ENCODE assay signal across 9 mouse cellular contexts in genomic region chrX:60503995-60504394, GRCm38 (mm10). TPM values are rescaled to one million over a fixed set of nuclear protein-coding genes. Genes with fewer than 3 reads are reported as not detected.
DNase-seq lines count a peak whose midpoint lies in the region; ATAC-seq and TF ChIP-seq lines count a peak whose summit lies in the region.
"Had no signal": no experiment of that assay in that cellular context is flagged by ENCODE, and none has a peak within 500 bp of the region (broad histone marks: within the 10 kb centered on the region; RNA-seq: fewer than 3 reads in every experiment).

No protein-coding gene starts in this region.

- no peak overlapping the region for H3K9ac ChIP-seq in hindbrain, embryonic 16.5 days (ENCODE audit: low read depth, low read length)
- no peak overlapping the region for H3K9ac ChIP-seq in lung, embryonic 14.5 days
- H3K9ac ChIP-seq: embryonic facial prominence, embryonic 12.5 days; limb, embryonic 12.5 days had no signal

- no peaks in the 10 kb centered on the region for H3K27me3 ChIP-seq in embryonic facial prominence, embryonic 10.5 days (replicated peaks; ENCODE audit: low read depth, poor library complexity, severe bottlenecking)
- no peaks in the 10 kb centered on the region for H3K27me3 ChIP-seq in hindbrain, embryonic 16.5 days (replicated peaks; ENCODE audit: control insufficient read depth, insufficient read depth, low read length)
- no peaks in the 10 kb centered on the region for H3K27me3 ChIP-seq in lung, embryonic 14.5 days (ENCODE audit: insufficient read depth, low read length)
- H3K27me3 ChIP-seq: embryonic facial prominence, embryonic 12.5 days; limb, embryonic 12.5 days had no signal

- H3K4me1 ChIP-seq in lung, adult 2 months (ENCODE audit: control insufficient read depth, insufficient read depth, low read length) = no peaks in the 10 kb centered on the region
- no peaks in the 10 kb centered on the region for H3K4me1 ChIP-seq in embryonic facial prominence, embryonic 10.5 days
- H3K4me1 ChIP-seq in hindbrain, embryonic 16.5 days (ENCODE audit: control insufficient read depth, insufficient read depth, low read depth, low read length) = no peaks in the 10 kb centered on the region
- no peaks in the 10 kb centered on the region for H3K4me1 ChIP-seq in lung, embryonic 14.5 days (ENCODE audit: insufficient read depth)
- H3K4me1 ChIP-seq: embryonic facial prominence, embryonic 12.5 days; limb, embryonic 12.5 days had no signal

- ATAC-seq in hindbrain, embryonic 16.5 days = 0 out of 2 replicates have a peak, but pooled peaks have one; percentile 52
- ATAC-seq in lung, embryonic 14.5 days (ENCODE audit: insufficient read depth) = no peak

- no peak for TF ChIP-seq POLR2A in lung, adult 2 months (IDR thresholded peaks at IDR 0.05; ENCODE audit: borderline replicate concordance, extremely low read depth, low read depth, low read length)

- H3K27ac ChIP-seq in embryonic facial prominence, embryonic 10.5 days (replicated peaks) = no peak overlapping the region
- no peak overlapping the region for H3K27ac ChIP-seq in hindbrain, embryonic 16.5 days (ENCODE audit: low read depth, low read length)
- H3K27ac ChIP-seq in lung, embryonic 14.5 days (ENCODE audit: low read depth) = no peak overlapping the region
- H3K27ac ChIP-seq: embryonic facial prominence, embryonic 12.5 days; limb, embryonic 12.5 days had no signal

- H3K9me3 ChIP-seq in embryonic facial prominence, embryonic 10.5 days = no peaks in the 10 kb centered on the region
- H3K9me3 ChIP-seq in hindbrain, embryonic 16.5 days (ENCODE audit: control insufficient read depth, low read length) = no peaks in the 10 kb centered on the region
- no peaks in the 10 kb centered on the region for H3K9me3 ChIP-seq in lung, embryonic 14.5 days (ENCODE audit: low read depth, low read length)
- H3K9me3 ChIP-seq: embryonic facial prominence, embryonic 12.5 days; limb, embryonic 12.5 days had no signal

- no peak for DNase-seq in lung, adult 2 months
- DNase-seq in lung, postnatal 14 days = no peak
- peak; percentile 8 for DNase-seq in adrenal gland, postnatal 25 days
- peak; percentile 45 for DNase-seq in embryonic facial prominence, embryonic 10.5 days (ENCODE audit: low spot score)
- peak; percentile 23 for DNase-seq in lung, embryonic 14.5 days
- peak; percentile 3 for DNase-seq in testis, postnatal 14 days (ENCODE audit: low spot score)

- no peak overlapping the region for H3K4me3 ChIP-seq in lung, adult 2 months (replicated peaks; ENCODE audit: extremely low read depth, low read depth, low read length)
- H3K4me3 ChIP-seq in embryonic facial prominence, embryonic 10.5 days = no peak overlapping the region
- no peak overlapping the region for H3K4me3 ChIP-seq in hindbrain, embryonic 16.5 days (ENCODE audit: low read length)
- no peak overlapping the region for H3K4me3 ChIP-seq in lung, embryonic 14.5 days (ENCODE audit: low read depth, low read length)
- H3K4me3 ChIP-seq: embryonic facial prominence, embryonic 12.5 days; limb, embryonic 12.5 days had no signal

- no peak overlapping the region for H3K4me2 ChIP-seq in hindbrain, embryonic 16.5 days (ENCODE audit: low read length)
- no peak overlapping the region for H3K4me2 ChIP-seq in lung, embryonic 14.5 days
- H3K4me2 ChIP-seq: embryonic facial prominence, embryonic 12.5 days; limb, embryonic 12.5 days had no signal

- TF ChIP-seq CTCF in lung, adult 2 months (IDR thresholded peaks at IDR 0.05; ENCODE audit: insufficient read depth, low read length) = peak; percentile 46; the same call in 1 of the 2 replicates
- peak; percentile 56 for TF ChIP-seq CTCF in lung, embryonic 14.5 days (IDR thresholded peaks at IDR 0.05; ENCODE audit: low read depth)

- H3K36me3 ChIP-seq in embryonic facial prominence, embryonic 10.5 days (replicated peaks) = no peaks in the 10 kb centered on the region
- H3K36me3 ChIP-seq in hindbrain, embryonic 16.5 days (ENCODE audit: control insufficient read depth, insufficient read depth, low read length) = no peaks in the 10 kb centered on the region
- no peaks in the 10 kb centered on the region for H3K36me3 ChIP-seq in lung, embryonic 14.5 days (ENCODE audit: insufficient read depth)
- H3K36me3 ChIP-seq: embryonic facial prominence, embryonic 12.5 days; limb, embryonic 12.5 days had no signal

RNA-seq across cellular contexts. Expression of gene Gm7073, which starts 35.1 kb away (rescaled TPM):
- not detected in 2 replicates for polyA plus RNA-seq in lung, adult 2 months (2012; rRNA removed)
- not detected in 2 replicates for total RNA-seq in adrenal gland, postnatal 25 days (2021)
- not detected in 2 replicates for polyA plus RNA-seq in embryonic facial prominence, embryonic 10.5 days (2016; fragmentation: Nextera tagmentation; extraction: Ambion mirVana)
- not detected in 2 replicates for polyA plus RNA-seq in hindbrain, embryonic 16.5 days (2015; fragmentation: Nextera tagmentation; extraction: Ambion mirVana)
- not detected in 2 replicates for polyA plus RNA-seq in lung, embryonic 14.5 days (2014; fragmentation: Nextera tagmentation; extraction: Ambion mirVana)
- polyA plus RNA-seq: embryonic facial prominence, embryonic 12.5 days; limb, embryonic 12.5 days had no signal

Comparison
In these comparisons a context has a peak if more than half of its experiments do, and no peak if none do; other contexts are left out.
1. DNase-seq: peak in adrenal gland, postnatal 25 days (single experiment), embryonic facial prominence, embryonic 10.5 days (single experiment), lung, embryonic 14.5 days (single experiment) and testis, postnatal 14 days (single experiment); none in lung, adult 2 months (single experiment) and lung, postnatal 14 days (single experiment).